Mouse (Mus musculus): ENCODE measurements at regions not wholly inside any gene's neighbourhood (a gene's known extent, or its start where the extent isn't known, plus 50 kb on each side); places are given as distances from the start of the nearest gene placed in this dataset.

GRCm38 (mm10) chr13:86111372-86112094 lies 64.8 kb upstream of the Cox7c start:
- TF ChIP-seq CTCF (conservative IDR thresholded peaks at IDR 0.05 in 1 of 2, IDR thresholded peaks at IDR 0.05 in 1 of 2; ENCODE audit: low read depth in 2 of 2, low read length in 2 of 2) = no peak
- no peak for TF ChIP-seq ZC3H11A (IDR thresholded peaks at IDR 0.05; ENCODE audit: low read depth, low read length)
- TF ChIP-seq ZKSCAN1 (IDR thresholded peaks at IDR 0.05; ENCODE audit: borderline replicate concordance, low read depth, low read length) = no peak
- no peak for TF ChIP-seq SMC3 (IDR thresholded peaks at IDR 0.05; ENCODE audit: low read depth, low read length)
- TF ChIP-seq ZMIZ1 (IDR thresholded peaks at IDR 0.05; ENCODE audit: low read depth, low read length) = no peak
- no peak for TF ChIP-seq BHLHE40 (IDR thresholded peaks at IDR 0.05; ENCODE audit: low read depth, low read length)
- TF ChIP-seq POLR2A (IDR thresholded peaks at IDR 0.05; ENCODE audit: low read depth, low read length) = no peak
- TF ChIP-seq JUND (conservative IDR thresholded peaks at IDR 0.05; ENCODE audit: low read depth, low read length) = no peak
- TF ChIP-seq JUN (IDR thresholded peaks at IDR 0.05; ENCODE audit: insufficient read depth, low read depth, low read length) = no peak
